Mouse (Mus musculus) heart, adult 2 months (tissue): ENCODE data around the gene Tor4a.

Source experiments
- CTCF ChIP-seq: fragments of 200-600 bp; IDR thresholded peaks from 2 replicates; pipeline ENCODE4 v1.8.1; 2022; ENCODE audit warnings: antibody characterized with exemption, mild to moderate bottlenecking, moderate library complexity
- EP300 ChIP-seq: fragments of 200-500 bp; IDR thresholded peaks from 2 replicates; pipeline ENCODE4 v1.6.1; 2011; ENCODE audit warnings: low read depth, low read length, control low read depth; ENCODE audit not compliant: insufficient read depth

DNA sequence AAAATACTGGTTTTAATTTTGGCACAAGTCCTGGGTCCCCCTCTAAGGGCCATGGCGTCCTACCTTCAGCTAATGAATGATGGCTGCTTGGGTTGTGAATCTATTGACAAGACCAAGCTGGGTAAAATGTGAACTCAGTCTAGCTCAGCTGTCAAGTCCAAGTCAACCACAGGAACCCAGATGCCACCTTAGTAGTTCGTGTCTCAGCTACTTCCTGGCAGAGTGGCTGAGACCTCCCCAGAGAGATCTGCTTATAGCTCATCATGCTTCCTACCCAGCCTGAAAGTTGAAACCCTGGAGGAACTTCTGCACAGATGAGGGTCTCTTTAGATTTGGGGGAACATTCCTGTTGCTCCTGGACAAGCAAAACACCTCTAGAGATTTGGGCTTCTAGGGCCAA is 13.3 kb downstream of the Tor4a start:
- TF ChIP-seq EP300 (no peak), CTCF (no peak)
